Mouse (Mus musculus): ENCODE data around the gene Eif1. TPM values are rescaled to one million over a fixed set of nuclear protein-coding genes. Genes with fewer than 3 reads are reported as not detected.
"Not testable (repeated sequence)": the region's sequence is repeated elsewhere in the genome, so short reads cannot be mapped to it uniquely, and the experiment has no call there.

Eif1 gene
- polyA plus RNA-seq, 1 experiment from 2014 or later: 1,585 TPM

GRCm38 (mm10) chr11:100330816-100331375, 11.2 kb downstream of the Eif1 start:
- H3K9ac ChIP-seq; H3K9me3 ChIP-seq; H3K4me2 ChIP-seq; H3K4me3 ChIP-seq (replicated peaks); ATAC-seq (ENCODE audit: low FRiP score); H3K27me3 ChIP-seq; H3K36me3 ChIP-seq (replicated peaks); H3K27ac ChIP-seq: not testable (repeated sequence)
- H3K4me1 ChIP-seq: peaks cover 46% of the 10 kb centered on the region
- 66% methylated on average over 8 of the region's 8 CpGs for WGBS

- H3K27ac ChIP-seq: peak overlapping the region; percentile 90
These were observed 13.3 kb downstream of the Eif1 start for GRCm38 (mm10) chr11:100332766-100333515.

GRCm38 (mm10) chr11:100333944-100334457, 14.3 kb downstream of the Eif1 start, which contains the start of gene Gast:
Gene Gast (plus strand): TSS chr11:100334407.
- H3K36me3 ChIP-seq (replicated peaks): no peaks in the 10 kb centered on the region
- no peak within 1 kb of the TSS for H3K4me3 ChIP-seq (replicated peaks)
- ATAC-seq (ENCODE audit: low FRiP score): no peak
- 78% methylated on average over 6 of the region's 6 CpGs for WGBS
- no peaks in the 10 kb centered on the region for H3K9me3 ChIP-seq
- peaks cover 10% of the 10 kb centered on the region for H3K27me3 ChIP-seq
- H3K27ac ChIP-seq: peak within 1 kb of the TSS; percentile 90
- no peak within 1 kb of the TSS for H3K4me2 ChIP-seq
- H3K9ac ChIP-seq: no peak within 1 kb of the TSS
- peaks cover 50% of the 10 kb centered on the region for H3K4me1 ChIP-seq

More at GRCm38 (mm10) chr11:100332766-100333515, 13.3 kb downstream of the Eif1 start:
- peak; percentile 86 for ATAC-seq (ENCODE audit: low FRiP score)
- WGBS: 42% methylated on average over 9 of the region's 9 CpGs
- Histone ChIP-seq H3K36me3 (replicated peaks) (no peaks in the 10 kb centered on the region), H3K4me2 (peak overlapping the region; percentile 4; the same call in 1 of the 2 replicates), H3K9ac (no peak overlapping the region), H3K4me1 (peaks cover 50% of the 10 kb centered on the region), H3K9me3 (no peaks in the 10 kb centered on the region), H3K4me3 (replicated peaks) (no peak overlapping the region), H3K27me3 (0 out of 2 replicates have a peak, but pooled peaks cover 3% of the 10 kb centered on the region)

- peak; percentile 58 for ATAC-seq (ENCODE audit: low FRiP score)
- Histone ChIP-seq H3K4me1 (peaks cover 40% of the 10 kb centered on the region), H3K27me3 (peaks cover 10% of the 10 kb centered on the region), H3K27ac (peak overlapping the region; percentile 65), H3K36me3 (replicated peaks) (no peaks in the 10 kb centered on the region), H3K4me2 (no peak overlapping the region), H3K4me3 (replicated peaks) (no peak overlapping the region), H3K9me3 (no peaks in the 10 kb centered on the region), H3K9ac (no peak overlapping the region)
- WGBS: 44% methylated on average over 3 of the region's 3 CpGs
These were observed 16.0 kb downstream of the Eif1 start for GRCm38 (mm10) chr11:100335731-100336130.

- ATAC-seq (ENCODE audit: low FRiP score): no peak
- Histone ChIP-seq H3K4me2 (no peak overlapping the region), H3K4me1 (no peaks in the 10 kb centered on the region), H3K27ac (no peak overlapping the region), H3K4me3 (replicated peaks) (no peak overlapping the region), H3K36me3 (replicated peaks) (peaks cover 12% of the 10 kb centered on the region), H3K9ac (no peak overlapping the region), H3K27me3 (0 out of 2 replicates have a peak, but pooled peaks cover 5% of the 10 kb centered on the region), H3K9me3 (no peaks in the 10 kb centered on the region)
- 96% methylated on average over 10 of the region's 10 CpGs for WGBS
These were observed 24.6 kb downstream of the Eif1 start for GRCm38 (mm10) chr11:100344269-100344668.

- Histone ChIP-seq H3K36me3 (replicated peaks) (peaks cover 27% of the 10 kb centered on the region), H3K27me3 (peaks cover 10% of the 10 kb centered on the region; the same call in 1 of the 2 replicates), H3K9me3 (no peaks in the 10 kb centered on the region), H3K4me1 (peaks cover 29% of the 10 kb centered on the region), H3K4me2 (no peak overlapping the region), H3K9ac (no peak overlapping the region), H3K27ac (no peak overlapping the region), H3K4me3 (replicated peaks) (no peak overlapping the region)
- ATAC-seq (ENCODE audit: low FRiP score): no peak
- 48% methylated on average over 10 of the region's 10 CpGs for WGBS
These were observed 32.6 kb downstream of the Eif1 start for GRCm38 (mm10) chr11:100352076-100352857.

GRCm38 (mm10) chr11:100355151-100355951, 35.7 kb downstream of the Eif1 start:
- Histone ChIP-seq H3K9ac (peak overlapping the region; percentile 78), H3K27ac (peak overlapping the region; percentile 70)

GRCm38 (mm10) chr11:100355972-100356818, 36.5 kb downstream of the Eif1 start, which contains the start of gene Hap1:
Gene Hap1 (minus strand): TSS chr11:100356128.
- ATAC-seq (ENCODE audit: low FRiP score): peak; percentile 76
- Histone ChIP-seq H3K27ac (peak within 1 kb of the TSS; percentile 70), H3K4me3 (replicated peaks) (peak within 1 kb of the TSS; percentile 67), H3K27me3 (peaks cover 43% of the 10 kb centered on the region), H3K36me3 (replicated peaks) (peaks cover 12% of the 10 kb centered on the region), H3K4me1 (peaks cover 29% of the 10 kb centered on the region), H3K4me2 (peak within 1 kb of the TSS; percentile 95), H3K9ac (peak within 1 kb of the TSS; percentile 78), H3K9me3 (no peaks in the 10 kb centered on the region)
- 1% methylated on average over 49 of the region's 49 CpGs for whole genome bisulfite sequencing

More at GRCm38 (mm10) chr11:100355151-100355951, 35.7 kb downstream of the Eif1 start:
- peak overlapping the region; percentile 95 for H3K4me2 ChIP-seq
- WGBS: under 1% methylated on average over 54 of the region's 54 CpGs
- peaks cover 39% of the 10 kb centered on the region for H3K27me3 ChIP-seq
- peak overlapping the region; percentile 67 for H3K4me3 ChIP-seq (replicated peaks)
- peak; percentile 50 for ATAC-seq (ENCODE audit: low FRiP score)
- peaks cover 29% of the 10 kb centered on the region for H3K4me1 ChIP-seq
- no peaks in the 10 kb centered on the region for H3K9me3 ChIP-seq
- peaks cover 12% of the 10 kb centered on the region for H3K36me3 ChIP-seq (replicated peaks)

- H3K9me3 ChIP-seq: no peaks in the 10 kb centered on the region
- H3K4me1 ChIP-seq: peaks cover 27% of the 10 kb centered on the region
- peaks cover 12% of the 10 kb centered on the region for H3K36me3 ChIP-seq (replicated peaks)
- H3K4me3 ChIP-seq (replicated peaks): peak overlapping the region; percentile 67
- WGBS: 17% methylated on average over 9 of the region's 9 CpGs
- ATAC-seq (ENCODE audit: low FRiP score): no peak
- no peak overlapping the region for H3K27ac ChIP-seq
- peak overlapping the region; percentile 95 for H3K4me2 ChIP-seq
- H3K27me3 ChIP-seq: peaks cover 43% of the 10 kb centered on the region
- H3K9ac ChIP-seq: peak overlapping the region; percentile 78
These were observed 37.1 kb downstream of the Eif1 start for GRCm38 (mm10) chr11:100356819-100357211.

- Histone ChIP-seq H3K4me2 (no peak overlapping the region), H3K4me3 (replicated peaks) (no peak overlapping the region), H3K36me3 (replicated peaks) (peaks cover 12% of the 10 kb centered on the region), H3K4me1 (peaks cover 22% of the 10 kb centered on the region), H3K9ac (no peak overlapping the region), H3K27ac (no peak overlapping the region), H3K9me3 (no peaks in the 10 kb centered on the region), H3K27me3 (peaks cover 43% of the 10 kb centered on the region)
- ATAC-seq (ENCODE audit: low FRiP score): no peak
- 60% methylated on average over 5 of the region's 5 CpGs for WGBS
These were observed 37.7 kb downstream of the Eif1 start for GRCm38 (mm10) chr11:100357408-100357807.

- Histone ChIP-seq H3K27me3 (peaks cover 35% of the 10 kb centered on the region), H3K9me3 (no peaks in the 10 kb centered on the region), H3K4me1 (peaks cover 13% of the 10 kb centered on the region), H3K9ac (no peak overlapping the region), H3K4me2 (no peak overlapping the region), H3K4me3 (replicated peaks) (no peak overlapping the region), H3K36me3 (replicated peaks) (no peaks in the 10 kb centered on the region), H3K27ac (no peak overlapping the region)
- ATAC-seq (ENCODE audit: low FRiP score): no peak
- WGBS: 82% methylated on average over 6 of the region's 6 CpGs
These were observed 40.5 kb downstream of the Eif1 start for GRCm38 (mm10) chr11:100360175-100360574.
